Mouse (Mus musculus) layer of hippocampus, postnatal 25 days (tissue): Measurements from ENCODE around the gene Lrrc4c. TPM values are rescaled to one million over a fixed set of nuclear protein-coding genes. Genes with fewer than 3 reads are reported as not detected.

ENCODE experiments used
- DNase-seq, 2 experiments: peaks; one replicate each; pipeline ENCODE4 v3.0.0; 2022; ENCODE audit warnings: mixed read lengths in 2 of 2, low spot score in 1 of 2; ENCODE audit errors: extremely low spot score in 1 of 2
- total RNA-seq, 2 experiments: library from RNA; stranded (reverse); gene quantifications; 2 replicates each; pipeline ENCODE4 v1.2.3; 2021

Gene Lrrc4c
- total RNA-seq, 2 experiments from 2014 or later: 64.5 to 69.3 TPM

DNA sequence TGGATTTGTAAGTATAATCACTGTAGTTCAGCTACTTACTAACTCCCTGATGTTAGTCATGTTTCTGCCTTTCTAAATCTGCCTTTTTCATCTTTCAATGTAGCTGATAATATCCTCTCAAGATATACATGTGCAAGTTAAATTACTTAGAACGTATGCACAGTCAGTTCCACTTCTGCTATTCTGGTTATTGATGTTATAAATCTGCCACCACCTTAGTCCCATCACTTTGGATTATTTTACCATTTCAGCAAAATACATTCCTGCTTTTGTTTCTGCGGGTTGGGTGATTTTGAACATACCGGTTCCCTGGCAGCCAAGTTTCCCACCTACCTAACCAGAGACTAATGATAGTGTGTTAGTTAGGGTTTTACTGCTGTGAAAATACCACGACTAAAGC lies 860.4 kb downstream of the Lrrc4c start:
- DNase-seq: no peak

DNA sequence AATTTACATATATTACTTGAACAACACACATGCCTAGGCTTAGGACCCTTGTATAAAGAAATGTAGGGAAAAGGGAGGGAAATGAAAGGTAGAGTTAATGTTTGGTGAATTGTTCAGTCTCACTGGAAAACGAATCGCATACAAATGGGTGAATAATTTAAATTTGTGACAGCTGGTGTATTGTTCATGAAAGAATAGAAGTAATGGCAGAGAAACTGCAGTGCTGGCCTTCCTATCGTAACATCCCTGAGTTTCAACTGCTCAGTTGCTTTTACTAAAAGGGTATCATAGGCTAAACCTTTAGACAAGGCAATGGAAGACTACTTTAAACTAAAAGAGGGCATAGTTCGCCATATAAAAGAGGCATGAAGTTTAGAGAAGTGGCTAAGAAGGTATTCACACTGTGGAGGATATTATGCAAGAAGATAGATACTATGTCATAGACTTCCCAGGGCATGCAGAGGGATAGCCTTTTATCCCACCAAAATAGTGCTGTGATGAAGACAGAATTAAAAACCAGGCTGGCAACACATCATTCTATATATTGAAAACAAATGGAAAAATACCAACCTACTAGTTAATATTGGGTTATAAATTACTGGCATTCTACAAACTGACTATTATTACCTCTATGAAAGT lies 879.1 kb downstream of the Lrrc4c start:
- DNase-seq: no peak

DNA sequence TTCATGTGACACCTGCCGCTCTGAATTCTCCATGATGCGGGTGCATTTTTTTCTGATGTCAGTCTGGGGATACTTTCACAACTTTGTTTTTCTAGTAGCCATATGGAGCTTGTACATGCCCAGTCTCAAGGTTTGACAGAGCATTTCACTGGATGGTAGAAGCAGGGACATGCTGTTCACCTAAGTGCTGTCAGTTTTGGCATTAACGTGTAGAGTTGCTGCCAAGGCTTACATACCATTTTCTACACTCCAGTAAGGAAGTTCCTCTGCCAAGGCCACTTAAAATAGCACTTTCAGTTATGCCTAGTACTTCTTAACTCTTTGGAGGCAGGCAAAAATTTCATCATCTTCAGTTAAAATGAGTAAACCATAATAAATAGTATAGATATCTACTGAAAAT lies 915.0 kb downstream of the Lrrc4c start:
- no peak for DNase-seq

DNA sequence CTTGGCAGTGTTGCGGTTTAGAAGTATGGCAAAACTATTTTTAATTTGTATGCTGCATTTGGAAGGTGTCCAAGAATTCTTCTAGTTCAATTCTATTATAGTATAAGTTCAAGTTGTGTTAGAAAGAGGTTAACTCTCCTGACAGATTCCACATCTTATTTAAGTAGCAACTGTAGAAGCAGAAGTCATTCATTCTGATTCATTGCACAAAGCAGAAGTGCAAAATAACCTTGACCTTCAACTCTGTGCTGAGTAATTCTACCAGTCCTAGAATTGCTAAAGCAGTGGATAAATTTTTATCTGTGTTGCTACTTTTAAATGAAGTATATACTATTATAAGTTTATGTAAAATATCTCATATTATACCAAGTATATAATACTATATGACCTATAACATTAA lies 916.1 kb downstream of the Lrrc4c start:
- DNase-seq: no peak

DNA sequence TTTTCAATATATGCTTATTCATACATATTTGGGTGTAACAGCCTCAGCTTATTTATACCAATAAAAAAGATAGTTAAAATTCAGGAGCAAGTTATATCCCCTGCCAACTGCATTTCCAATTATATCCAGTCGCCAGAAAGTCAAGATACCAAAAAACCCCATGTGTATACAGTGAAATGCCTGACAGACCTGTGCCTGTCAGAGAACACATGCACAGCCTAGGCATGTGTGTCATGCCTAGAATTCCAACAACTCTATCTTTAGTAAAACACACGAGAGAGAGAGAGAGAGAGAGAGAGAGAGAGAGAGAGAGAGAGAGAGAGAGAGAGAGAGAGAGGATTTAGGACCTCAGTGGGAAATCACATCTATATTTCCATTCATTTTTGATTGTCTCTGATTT lies 956.7 kb downstream of the Lrrc4c start:
- DNase-seq: no peak

DNA sequence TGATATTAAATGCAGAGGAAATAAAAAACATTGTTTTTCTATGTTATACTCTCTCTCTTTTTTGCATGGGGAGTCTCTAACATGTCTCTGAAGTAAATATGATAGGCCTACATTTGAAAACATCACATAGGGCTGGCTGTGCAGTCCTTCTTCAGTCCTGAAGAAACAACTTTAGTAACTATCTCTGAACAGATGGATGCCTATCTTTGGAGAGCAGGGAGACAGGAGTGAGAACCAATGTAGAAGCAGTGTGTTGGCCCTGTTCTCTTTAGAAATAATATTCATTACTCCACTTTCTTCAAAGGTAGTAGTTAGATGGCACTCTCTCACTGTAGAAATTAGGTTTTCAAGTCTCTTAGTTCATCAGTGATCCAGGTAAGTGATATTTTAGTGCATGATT lies 967.0 kb downstream of the Lrrc4c start:
- no peak for DNase-seq

DNA sequence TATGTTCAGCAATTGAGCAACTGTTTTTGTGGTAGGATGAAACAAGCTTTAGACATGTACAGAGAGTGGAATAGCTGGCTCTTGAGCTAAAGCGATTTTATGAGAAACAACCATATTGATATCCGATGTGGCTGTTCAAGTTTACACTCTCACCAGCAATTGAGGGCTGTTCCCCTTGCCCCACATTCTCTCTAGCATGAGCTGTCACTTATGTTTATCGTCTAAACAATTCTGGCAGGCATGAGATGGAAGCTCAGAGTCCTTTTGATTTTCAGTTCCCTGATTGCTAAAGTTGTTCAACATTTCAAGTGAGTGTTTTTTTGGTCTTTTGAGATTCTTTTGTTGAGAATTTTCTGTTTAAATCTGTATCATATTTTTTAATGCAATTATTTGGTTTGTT lies 976.2 kb downstream of the Lrrc4c start:
- no peak for DNase-seq

DNA sequence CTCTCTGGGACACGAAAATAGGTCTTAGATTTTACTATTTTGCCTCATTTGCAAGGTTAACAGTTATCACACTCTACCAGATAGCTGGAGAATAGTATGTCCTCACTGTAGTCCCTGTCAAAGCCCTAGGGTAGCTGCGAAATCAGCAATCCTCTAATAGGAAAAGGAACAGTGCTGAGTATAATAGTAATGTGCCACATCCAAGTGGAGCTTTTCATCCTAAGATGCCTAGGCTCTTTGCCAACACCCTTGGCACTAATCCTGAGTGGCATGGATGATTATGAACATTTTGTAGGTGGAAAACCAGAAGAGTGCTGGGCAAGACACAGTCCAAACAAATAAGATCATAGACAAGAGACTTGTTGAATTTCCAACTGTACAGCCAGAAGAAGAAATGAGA lies 981.7 kb downstream of the Lrrc4c start:
- DNase-seq: peak; percentile 7 to 18

DNA sequence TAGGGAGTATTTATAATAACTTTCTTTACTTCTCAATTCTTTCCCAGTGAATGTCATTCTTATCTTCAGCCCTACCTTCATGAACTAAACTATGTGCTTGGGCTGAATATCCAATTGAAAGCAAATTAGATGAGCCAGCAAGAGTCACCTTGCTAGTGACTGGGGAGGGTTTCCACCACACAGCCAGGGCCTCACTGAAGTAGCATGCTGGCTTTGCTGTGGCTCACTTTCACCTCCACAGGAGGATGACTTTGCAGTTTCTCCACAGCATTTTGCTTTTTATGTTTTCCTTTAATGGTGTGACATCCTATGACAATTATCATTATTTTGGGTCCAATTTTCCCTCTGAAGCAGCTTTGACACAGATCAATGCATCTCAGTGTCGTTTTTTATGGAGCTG lies 1000.0 kb downstream of the Lrrc4c start:
- no peak for DNase-seq

DNA sequence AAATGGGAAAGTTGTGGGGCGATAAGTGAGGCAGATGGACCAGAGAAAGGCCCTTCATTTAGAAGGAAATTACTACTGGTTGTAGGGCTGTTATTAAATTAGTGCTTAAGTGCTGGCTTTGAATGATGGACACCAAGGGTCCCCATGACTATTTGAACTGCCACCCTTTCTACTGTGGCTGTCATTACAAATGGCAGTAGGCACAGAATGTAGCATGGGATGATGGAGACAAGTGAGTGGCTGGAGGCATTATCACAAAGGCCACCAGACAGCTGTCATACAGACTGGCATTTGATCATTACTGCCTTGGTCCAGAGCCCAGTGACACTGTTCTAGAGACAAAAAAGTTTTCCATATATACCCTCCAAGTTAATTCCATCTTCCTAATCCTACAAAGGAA lies 1000.6 kb downstream of the Lrrc4c start:
- DNase-seq: no peak

DNA sequence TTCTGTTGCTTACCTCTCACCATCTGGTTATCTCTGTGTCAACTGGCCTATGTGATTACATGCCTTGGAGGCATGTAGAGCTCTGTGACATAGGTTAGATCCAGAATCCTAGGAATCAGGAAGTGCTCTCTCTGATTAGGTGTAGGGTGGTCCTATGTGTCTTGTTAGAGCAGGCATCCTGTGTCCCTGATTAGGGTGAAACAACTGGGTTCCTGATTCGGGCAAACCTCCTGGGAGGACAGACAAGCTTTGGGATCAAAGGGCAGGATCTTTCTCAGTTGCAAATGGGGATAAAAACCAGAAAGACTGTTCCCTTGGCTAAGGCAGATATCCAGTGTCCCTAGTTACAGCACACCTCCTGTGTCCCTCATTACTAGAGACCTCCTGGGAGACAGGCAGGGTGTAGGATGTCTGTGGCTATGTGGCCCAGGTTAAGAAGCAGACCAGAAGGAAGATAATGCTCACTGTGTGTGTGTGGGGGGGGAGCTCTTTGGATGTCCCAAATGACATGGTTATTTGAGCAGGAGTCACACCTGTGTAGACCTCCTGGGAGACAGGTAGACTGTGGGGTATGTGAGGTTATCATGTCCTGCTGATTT lies 1014.2 kb downstream of the Lrrc4c start:
- no peak for DNase-seq

DNA sequence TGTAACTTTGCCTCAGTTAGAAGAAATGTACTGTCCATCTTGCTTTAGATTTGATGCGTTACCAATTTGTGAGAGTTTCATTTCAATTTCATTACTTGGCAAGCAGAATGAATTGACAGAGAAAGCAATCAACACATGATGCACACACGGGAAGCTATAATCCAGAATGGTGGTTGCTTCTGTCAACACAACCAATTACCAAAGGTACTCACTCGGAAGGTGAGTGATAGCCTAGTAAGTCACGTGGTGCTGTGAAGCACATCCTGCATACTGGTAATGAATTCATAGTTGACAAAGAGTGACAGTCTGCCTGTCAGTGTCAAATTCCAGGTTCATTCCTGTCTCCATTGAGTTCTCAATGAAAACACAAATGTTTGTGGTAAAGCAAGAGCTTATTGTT lies 1021.7 kb downstream of the Lrrc4c start:
- no peak for DNase-seq

DNA sequence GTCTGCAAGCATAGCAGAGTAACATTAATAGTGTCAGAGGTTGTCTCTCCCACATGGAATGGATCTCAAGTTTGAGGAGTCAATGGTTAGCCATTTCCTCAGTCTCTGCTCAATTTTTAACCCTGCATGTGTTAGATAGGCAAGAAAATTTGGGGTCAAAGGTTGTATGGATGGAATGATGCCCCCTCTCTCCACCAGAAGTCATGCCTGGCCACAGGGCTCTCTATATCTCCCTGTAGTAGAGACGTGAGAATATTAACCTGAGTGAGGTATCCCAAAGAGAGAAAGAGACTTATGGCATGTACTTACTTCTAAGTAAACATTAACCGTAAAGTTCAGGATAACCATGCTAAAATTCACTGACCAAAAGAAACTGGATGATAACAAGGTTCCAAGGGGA lies 1043.3 kb downstream of the Lrrc4c start:
- no peak for DNase-seq

DNA sequence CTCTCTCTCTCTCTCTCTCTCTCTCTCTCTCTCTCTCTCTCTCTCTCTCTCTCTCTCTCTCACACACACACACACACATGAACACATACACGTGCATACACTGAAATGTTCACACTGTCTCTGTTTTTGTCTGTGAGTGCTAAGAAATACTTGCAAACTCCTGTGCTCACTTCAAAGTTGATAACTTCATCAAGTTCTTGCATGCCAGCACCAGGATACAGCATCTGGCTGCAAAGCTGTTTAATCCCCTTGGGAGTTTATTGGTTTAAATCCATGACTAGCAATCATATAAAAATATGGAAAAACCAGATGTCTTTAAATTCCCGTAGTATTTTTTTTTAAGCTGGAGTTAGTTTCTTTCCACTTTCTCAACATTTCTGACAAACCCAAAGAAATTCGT lies 1052.0 kb downstream of the Lrrc4c start:
- no peak for DNase-seq

DNA sequence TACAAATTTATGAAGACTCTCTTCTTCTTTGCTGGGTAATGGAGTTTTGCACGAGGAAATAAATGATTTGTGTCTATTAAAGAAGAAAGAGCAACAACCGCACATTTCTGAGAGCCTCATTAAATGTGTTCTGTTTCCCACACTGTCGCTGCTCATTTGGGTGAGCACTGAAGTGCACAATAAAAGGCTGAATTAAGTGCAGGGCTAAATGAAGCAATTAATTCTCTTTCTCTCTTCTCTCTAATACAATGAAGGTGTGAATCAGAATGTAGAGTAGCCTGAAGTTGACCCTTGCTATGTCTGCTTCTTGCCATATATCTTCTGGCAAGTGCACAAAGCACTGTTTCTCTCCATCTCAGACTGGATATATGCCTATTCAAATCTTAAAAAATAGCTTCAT lies 1073.5 kb downstream of the Lrrc4c start:
- DNase-seq: no peak

DNA sequence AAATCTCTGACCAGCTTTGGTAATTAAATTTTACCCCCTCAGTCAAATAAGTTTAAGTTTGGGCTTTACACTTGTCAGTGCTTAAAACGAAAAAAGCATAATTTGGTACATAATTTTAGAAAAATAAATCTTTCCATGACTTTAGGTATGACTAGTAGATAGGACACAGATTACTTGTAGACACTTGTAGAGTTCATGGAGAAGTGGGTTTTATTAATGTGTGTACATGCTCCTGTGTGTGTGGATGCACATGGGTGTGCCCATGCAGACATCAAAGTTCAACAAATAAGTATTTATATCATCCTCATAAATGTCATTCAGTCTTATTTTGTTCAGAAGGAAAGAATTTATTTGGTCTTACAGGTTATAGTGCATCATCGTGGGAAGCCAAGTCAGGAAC lies 1073.9 kb downstream of the Lrrc4c start:
- DNase-seq: no peak

DNA sequence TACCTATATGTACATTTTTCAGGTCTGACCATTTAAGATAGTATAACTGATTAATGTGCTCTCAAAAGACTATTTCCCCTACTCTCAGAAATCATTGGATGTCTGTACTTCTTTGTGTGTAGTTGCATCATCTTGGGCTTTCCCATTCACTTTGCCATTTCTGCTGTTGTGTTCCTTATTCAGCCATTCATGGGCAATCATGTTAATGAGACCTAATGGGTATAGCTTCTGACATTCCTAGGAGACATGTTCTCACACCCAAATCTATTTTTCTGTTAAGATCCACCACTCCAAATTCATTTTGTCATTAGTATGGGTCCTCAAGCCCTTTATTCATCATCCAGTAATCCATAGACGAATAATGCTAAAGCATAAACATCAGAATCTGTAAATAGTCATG lies 1095.1 kb downstream of the Lrrc4c start:
- no peak for DNase-seq

DNA sequence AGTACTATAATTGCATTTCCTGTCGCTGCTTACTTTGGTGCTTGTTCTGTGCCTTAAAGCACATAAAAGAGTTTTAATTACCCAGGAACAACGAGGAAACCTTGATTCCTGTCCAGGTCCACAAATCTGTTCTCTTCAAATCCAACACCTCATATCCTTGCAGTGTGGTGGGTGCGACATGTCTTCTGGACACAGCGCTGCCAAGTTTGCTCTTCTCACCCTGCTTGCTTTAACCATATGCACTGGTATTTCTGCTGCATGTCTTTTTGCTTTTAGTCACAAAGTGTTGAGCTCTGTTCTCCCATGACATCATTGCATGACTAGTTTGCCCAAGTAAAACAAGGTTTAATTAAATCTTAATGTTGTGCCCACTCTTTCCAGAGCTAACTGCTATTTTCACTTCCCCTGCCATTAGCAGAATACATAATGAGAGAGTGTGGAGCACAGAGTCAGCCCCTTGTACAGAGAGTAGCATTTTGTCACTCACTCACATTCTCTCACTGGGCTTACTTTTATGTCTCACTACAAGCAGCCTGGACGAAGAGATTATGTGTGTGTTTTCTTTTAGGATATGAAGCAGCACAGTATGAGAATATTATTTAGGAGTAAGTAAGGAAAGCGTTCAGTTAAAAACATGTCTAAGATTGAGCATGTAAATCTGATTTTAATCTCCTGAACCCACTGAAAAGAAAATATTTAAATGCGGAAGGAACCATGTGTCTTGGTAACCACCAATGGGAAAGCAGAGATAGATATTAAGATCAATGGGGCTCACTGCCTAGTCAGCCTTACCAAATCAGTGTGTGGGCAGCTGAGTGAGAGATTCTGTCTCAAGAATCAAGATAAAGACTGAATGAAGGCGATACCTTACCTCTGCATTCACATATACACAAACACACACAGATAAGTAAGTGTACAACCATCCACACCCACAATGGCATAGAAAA lies 1096.7 kb downstream of the Lrrc4c start:
- DNase-seq: peak in 1 of 2 experiments; percentile 8

DNA sequence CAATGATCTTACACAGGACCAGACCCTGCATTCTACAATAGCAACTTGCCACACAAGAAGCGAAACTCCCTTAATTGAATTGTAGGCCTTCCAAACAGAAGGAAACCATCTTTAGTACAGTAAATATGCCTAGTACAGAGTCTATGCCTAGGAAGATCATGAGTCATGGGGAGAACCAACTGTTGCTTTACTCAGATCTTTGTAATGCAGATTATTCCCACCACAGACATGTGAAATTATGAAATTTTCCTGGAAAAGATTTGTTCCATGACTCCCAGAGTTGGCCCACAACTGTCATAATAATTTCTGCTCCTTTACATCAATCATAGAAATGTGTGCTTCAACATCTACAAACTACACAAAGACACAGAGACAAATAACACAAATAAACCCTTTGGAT lies 1116.2 kb downstream of the Lrrc4c start:
- DNase-seq: no peak

DNA sequence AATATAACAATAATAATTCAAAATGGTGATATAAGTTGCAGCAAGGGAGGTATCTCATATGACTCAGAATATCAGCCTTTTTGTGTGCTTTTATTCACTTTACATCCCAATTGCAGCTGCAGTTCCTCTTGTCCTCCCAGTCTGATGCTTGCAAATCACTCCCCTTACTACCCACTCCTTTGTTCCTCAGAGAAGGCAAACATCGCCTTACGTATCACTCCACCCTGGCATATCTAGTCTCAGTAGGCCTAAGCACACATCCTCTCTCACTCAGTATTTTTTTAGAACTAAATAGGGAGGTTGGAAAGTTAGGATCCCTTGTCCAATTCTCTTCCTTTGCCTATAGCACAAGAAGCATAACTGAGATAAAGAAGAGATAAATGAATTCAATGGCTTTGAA lies 1117.6 kb downstream of the Lrrc4c start:
- DNase-seq: no peak

DNA sequence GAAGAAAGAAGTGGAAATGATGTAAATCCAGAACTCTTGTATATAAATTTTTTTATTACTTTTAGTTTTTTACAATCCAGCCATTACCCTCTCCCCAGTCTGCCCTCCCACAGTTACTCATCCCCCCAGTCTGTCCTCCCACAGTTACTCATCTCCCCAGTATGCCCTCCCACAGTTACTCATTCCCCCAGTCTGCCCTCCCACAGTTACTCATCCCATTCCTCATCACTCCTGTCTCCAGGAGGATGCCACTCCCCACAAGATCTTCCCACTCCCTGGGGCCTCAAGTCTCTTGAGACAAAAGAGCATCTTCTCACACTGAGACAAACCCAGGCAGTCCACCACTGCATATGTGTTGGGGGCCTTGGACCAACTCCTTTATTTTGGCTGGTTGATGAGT lies 1119.8 kb downstream of the Lrrc4c start:
- DNase-seq: no peak

DNA sequence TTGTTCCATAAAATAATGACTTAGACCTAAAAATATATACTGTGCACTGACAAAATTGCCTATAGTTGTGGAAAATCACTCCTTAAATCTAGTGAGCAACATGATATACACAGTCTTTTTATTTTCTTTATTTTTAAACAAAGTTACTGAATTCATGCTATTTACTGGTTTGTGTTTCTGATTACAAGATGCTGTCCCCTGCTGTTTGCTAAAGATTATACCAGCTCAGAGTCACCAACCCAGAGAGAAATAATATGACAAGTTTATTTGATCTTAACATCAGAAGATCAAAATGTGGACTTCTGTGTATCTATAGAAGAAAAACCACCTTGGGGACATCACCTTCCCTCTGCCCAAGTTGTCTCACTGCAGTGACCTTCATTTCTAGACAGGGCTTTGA lies 1145.6 kb downstream of the Lrrc4c start:
- no peak for DNase-seq
